Mouse (Mus musculus) hindbrain, embryonic 15.5 days (tissue): ENCODE results near the gene Cldn14. TPM values are rescaled to one million over a fixed set of nuclear protein-coding genes. Genes with fewer than 3 reads are reported as not detected.

ENCODE experiments used
- polyA plus RNA-seq: library from polyadenylated mRNA; unstranded; fragments of >200 nt; fragmentation: Nextera tagmentation; extraction: Ambion mirVana; gene quantifications from 2 replicates; pipeline ENCODE4 v1.2.1, GENCODE M21; 2015

The Cldn14 gene
- polyA plus RNA-seq, 1 experiment from 2014 or later = not detected

Other genes with a start within 250 kb of the Cldn14 start
- 29.4 and 29.9 TPM in 2 replicates for gene Morc3, start 176.7 kb downstream of the Cldn14 start, polyA plus RNA-seq
- gene Chaf1b, start 124.9 kb downstream of the Cldn14 start, polyA plus RNA-seq = 19.9 and 20.1 TPM in 2 replicates
- 0.06 TPM in 1 of 2 replicates, not detected in the other for gene Sim2, start 76.1 kb upstream of the Cldn14 start, polyA plus RNA-seq